Mouse (Mus musculus): ENCODE data around the gene Stambp. TPM values are rescaled to one million over a fixed set of nuclear protein-coding genes. Genes with fewer than 3 reads are reported as not detected.

Gene Stambp
- polyA plus RNA-seq, 1 experiment, result 8.8 TPM

- Histone ChIP-seq H3K4me2 (ENCODE audit: low read depth) (no peak overlapping the region), H3K79me2 (ENCODE audit: control insufficient read depth, insufficient read depth) (no peaks in the 10 kb centered on the region), H3K4me3 (no peak overlapping the region), H3ac (ENCODE audit: control insufficient read depth, insufficient read length) (no peak overlapping the region), H3K27me3 (ENCODE audit: control insufficient read depth, insufficient read depth, insufficient read length) (peaks cover 12% of the 10 kb centered on the region), H3K36me3 (ENCODE audit: control insufficient read depth, insufficient read depth) (no peaks in the 10 kb centered on the region)
- TF ChIP-seq TCF12 (IDR thresholded peaks at IDR 0.05; ENCODE audit: insufficient read depth, poor library complexity, severe bottlenecking), result no peak
- no peak for TF ChIP-seq USF1 (IDR thresholded peaks at IDR 0.05; ENCODE audit: low read depth)
- no peak for TF ChIP-seq SRF (IDR thresholded peaks at IDR 0.05; ENCODE audit: control insufficient read depth, insufficient read length, low read depth)
- no peak for TF ChIP-seq REST (IDR thresholded peaks at IDR 0.05; ENCODE audit: insufficient read depth, insufficient read length)
- TF ChIP-seq POLR2AphosphoS2 (IDR thresholded peaks at IDR 0.05; ENCODE audit: insufficient read length, low read depth), result no peak
- TF ChIP-seq POLR2A (IDR thresholded peaks at IDR 0.05; ENCODE audit: insufficient read length, low read depth), result no peak
- TF ChIP-seq TCF3 (IDR thresholded peaks at IDR 0.05; ENCODE audit: insufficient read length, low read depth), result no peak
Measured at GRCm38 (mm10) chr6:83583591-83583990, 11.1 kb upstream of the Stambp start.

GRCm38 (mm10) chr6:83582938-83583270 is 10.4 kb upstream of the Stambp start:
- peaks cover 5% of the 10 kb centered on the region for H3K27me3 ChIP-seq (ENCODE audit: control insufficient read depth, insufficient read depth, insufficient read length)
- TF ChIP-seq POLR2A (IDR thresholded peaks at IDR 0.05; ENCODE audit: insufficient read length, low read depth), result no peak
- TF ChIP-seq MAX (IDR thresholded peaks at IDR 0.05; ENCODE audit: low read depth), result no peak
- no peak overlapping the region for H3K4me2 ChIP-seq (ENCODE audit: low read depth)
- H3K79me2 ChIP-seq (ENCODE audit: control insufficient read depth, insufficient read depth), result no peaks in the 10 kb centered on the region
- H3ac ChIP-seq (ENCODE audit: control insufficient read depth, insufficient read length), result no peak overlapping the region
- H3K4me3 ChIP-seq, result no peak overlapping the region
- H3K36me3 ChIP-seq (ENCODE audit: control insufficient read depth, insufficient read depth), result no peaks in the 10 kb centered on the region

GRCm38 (mm10) chr6:83582135-83582937 is 9.8 kb upstream of the Stambp start:
- H3K4me3 ChIP-seq, result no peak overlapping the region
- H3ac ChIP-seq (ENCODE audit: control insufficient read depth, insufficient read length), result no peak overlapping the region
- H3K27me3 ChIP-seq (ENCODE audit: control insufficient read depth, insufficient read depth, insufficient read length), result peaks cover 4% of the 10 kb centered on the region
- no peaks in the 10 kb centered on the region for H3K79me2 ChIP-seq (ENCODE audit: control insufficient read depth, insufficient read depth)
- no peaks in the 10 kb centered on the region for H3K36me3 ChIP-seq (ENCODE audit: control insufficient read depth, insufficient read depth)
- H3K4me2 ChIP-seq (ENCODE audit: low read depth), result no peak overlapping the region
- TF ChIP-seq CEBPB (IDR thresholded peaks at IDR 0.05; ENCODE audit: insufficient read depth, poor library complexity, severe bottlenecking) (no peak), MAX (IDR thresholded peaks at IDR 0.05; ENCODE audit: low read depth) (no peak), USF1 (IDR thresholded peaks at IDR 0.05; ENCODE audit: low read depth) (no peak)

GRCm38 (mm10) chr6:83577534-83577933 is 5.0 kb upstream of the Stambp start:
- no peaks in the 10 kb centered on the region for H3K36me3 ChIP-seq (ENCODE audit: control insufficient read depth, insufficient read depth)
- H3ac ChIP-seq (ENCODE audit: control insufficient read depth, insufficient read length), result no peak overlapping the region
- no peaks in the 10 kb centered on the region for H3K79me2 ChIP-seq (ENCODE audit: control insufficient read depth, insufficient read depth)
- TF ChIP-seq USF1 (IDR thresholded peaks at IDR 0.05; ENCODE audit: low read depth) (no peak), MAX (IDR thresholded peaks at IDR 0.05; ENCODE audit: low read depth) (no peak), TCF12 (IDR thresholded peaks at IDR 0.05; ENCODE audit: insufficient read depth, poor library complexity, severe bottlenecking) (no peak), REST (IDR thresholded peaks at IDR 0.05; ENCODE audit: insufficient read depth, insufficient read length) (no peak), SRF (IDR thresholded peaks at IDR 0.05; ENCODE audit: control insufficient read depth, insufficient read length, low read depth) (no peak), MYOG (IDR thresholded peaks at IDR 0.05; ENCODE audit: control insufficient read depth in 1 of 3, insufficient read depth in 1 of 3, insufficient read length in 2 of 3, low read depth in 2 of 3) (no peak), E2F4 (IDR thresholded peaks at IDR 0.05; ENCODE audit: insufficient read depth) (no peak), MYOD1 (IDR thresholded peaks at IDR 0.05; ENCODE audit: control insufficient read depth in 1 of 3, insufficient read length in 2 of 3, low read depth in 2 of 3) (no peak), POLR2A (IDR thresholded peaks at IDR 0.05; ENCODE audit: insufficient read length, low read depth) (no peak), CEBPB (IDR thresholded peaks at IDR 0.05; ENCODE audit: insufficient read depth, poor library complexity, severe bottlenecking) (no peak), TCF3 (IDR thresholded peaks at IDR 0.05; ENCODE audit: insufficient read length, low read depth) (no peak), POLR2AphosphoS2 (IDR thresholded peaks at IDR 0.05; ENCODE audit: insufficient read length, low read depth) (no peak)
- H3K4me3 ChIP-seq, result no peak overlapping the region
- H3K27me3 ChIP-seq (ENCODE audit: control insufficient read depth, insufficient read depth, insufficient read length), result peaks cover 16% of the 10 kb centered on the region
- no peak overlapping the region for H3K4me2 ChIP-seq (ENCODE audit: low read depth)

GRCm38 (mm10) chr6:83575609-83576008 is 3.1 kb upstream of the Stambp start:
- Histone ChIP-seq H3ac (ENCODE audit: control insufficient read depth, insufficient read length) (no peak overlapping the region), H3K4me2 (ENCODE audit: low read depth) (no peak overlapping the region), H3K79me2 (ENCODE audit: control insufficient read depth, insufficient read depth) (no peaks in the 10 kb centered on the region), H3K36me3 (ENCODE audit: control insufficient read depth, insufficient read depth) (no peaks in the 10 kb centered on the region), H3K27me3 (ENCODE audit: control insufficient read depth, insufficient read depth, insufficient read length) (peaks cover 16% of the 10 kb centered on the region), H3K4me3 (no peak overlapping the region)
- TF ChIP-seq POLR2A (IDR thresholded peaks at IDR 0.05; ENCODE audit: insufficient read length, low read depth) (no peak), CEBPB (IDR thresholded peaks at IDR 0.05; ENCODE audit: insufficient read depth, poor library complexity, severe bottlenecking) (no peak), POLR2AphosphoS2 (IDR thresholded peaks at IDR 0.05; ENCODE audit: insufficient read length, low read depth) (no peak), REST (IDR thresholded peaks at IDR 0.05; ENCODE audit: insufficient read depth, insufficient read length) (no peak)

Data from myocyte (in vitro differentiated cells).